Mouse (Mus musculus): ENCODE results near the gene Tmco3. TPM values are rescaled to one million over a fixed set of nuclear protein-coding genes. Genes with fewer than 3 reads are reported as not detected.

Tmco3 gene
- total and polyA plus RNA-seq, 3 experiments, result 11.8 to 20.3 TPM; not detected in 1

DNA sequence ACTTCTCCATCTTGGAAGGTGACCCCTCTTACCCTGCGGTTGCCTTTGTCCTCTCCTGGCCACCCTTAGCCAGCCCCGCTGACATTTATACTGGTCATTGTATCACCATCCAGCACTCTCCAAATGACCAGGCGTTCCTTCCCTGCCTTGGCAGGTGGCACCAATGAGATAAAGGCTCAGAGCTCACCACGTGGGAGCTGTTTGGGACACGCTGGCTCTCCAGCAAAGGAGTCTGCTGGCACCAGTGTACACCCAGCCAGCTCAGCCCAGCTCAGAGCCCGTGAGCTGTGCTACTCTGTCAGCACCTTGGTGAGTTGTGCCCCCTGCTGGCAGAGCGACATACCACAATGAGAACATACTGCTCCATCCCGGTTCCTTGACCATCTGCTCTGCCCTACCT is 34.0 kb upstream of the Tmco3 start, which contains the start of gene Adprhl1:
Gene Adprhl1 (minus strand): TSS at position 144 of the 400 bp plus-strand sequence.
- Histone ChIP-seq H3K36me3 (ENCODE audit: control insufficient read depth in 1 of 2, insufficient read depth in 2 of 2, low read length in 2 of 2) (no peaks in the 10 kb centered on the region), H3K4me3 (ENCODE audit: control insufficient read depth in 1 of 2, insufficient read depth in 1 of 2, low read depth in 2 of 2, low read length in 2 of 2) (no peak within 1 kb of the TSS), H3K27ac (ENCODE audit: control insufficient read depth, low read depth, low read length) (no peak within 1 kb of the TSS), H3K79me2 (ENCODE audit: control insufficient read depth, insufficient read depth, low read length, poor library complexity) (no peaks in the 10 kb centered on the region), H3K9me3 (replicated peaks; ENCODE audit: insufficient read depth, low read length) (no peaks in the 10 kb centered on the region), H3K27me3 (ENCODE audit: control insufficient read depth in 1 of 2, insufficient read depth in 2 of 2, low read length in 2 of 2) (no peaks in the 10 kb centered on the region), H3K9ac (ENCODE audit: control insufficient read depth, low read depth, low read length, poor library complexity, severe bottlenecking) (no peak within 1 kb of the TSS), H3K4me1 (ENCODE audit: control insufficient read depth in 1 of 2, insufficient read depth in 2 of 2, low read length in 2 of 2) (no peaks in the 10 kb centered on the region)
- no peak for TF ChIP-seq EP300 (IDR thresholded peaks at IDR 0.05; ENCODE audit: low read depth in 1 of 2, low read length in 2 of 2)
- no peak for TF ChIP-seq MEF2A (IDR thresholded peaks at IDR 0.05; ENCODE audit: extremely low read depth, insufficient replicate concordance, low read depth, low read length, poor library complexity, severe bottlenecking)
- no peak for TF ChIP-seq MAZ (IDR thresholded peaks at IDR 0.05; ENCODE audit: low read depth, low read length)
- TF ChIP-seq ELF1 (IDR thresholded peaks at IDR 0.05; ENCODE audit: low read depth, low read length), result no peak
- TF ChIP-seq BHLHE40 (IDR thresholded peaks at IDR 0.05; ENCODE audit: borderline replicate concordance, low read depth, low read length), result no peak
- TF ChIP-seq RCOR1 (IDR thresholded peaks at IDR 0.05; ENCODE audit: low read depth, low read length), result no peak
- no peak for TF ChIP-seq GABPA (IDR thresholded peaks at IDR 0.05; ENCODE audit: low read depth, low read length)
- TF ChIP-seq NRF1 (IDR thresholded peaks at IDR 0.05; ENCODE audit: insufficient read depth, low read depth, low read length, poor library complexity, severe bottlenecking), result no peak
- no peak for TF ChIP-seq POLR2AphosphoS2 (IDR thresholded peaks at IDR 0.05; ENCODE audit: low read length)
- peak; percentile 74 for TF ChIP-seq ZC3H11A (IDR thresholded peaks at IDR 0.05; ENCODE audit: low read depth, low read length)
- TF ChIP-seq SMC3 (IDR thresholded peaks at IDR 0.05; ENCODE audit: low read depth, low read length), result peak; percentile 83
- TF ChIP-seq ZNF384 (IDR thresholded peaks at IDR 0.05; ENCODE audit: low read depth, low read length), result no peak
- TF ChIP-seq MYC (IDR thresholded peaks at IDR 0.05; ENCODE audit: low read depth, low read length), result no peak
- no peak for TF ChIP-seq POLR2A (IDR thresholded peaks at IDR 0.05; ENCODE audit: control insufficient read depth in 1 of 2, insufficient read depth in 1 of 2, low read depth in 1 of 2, low read length in 2 of 2, poor library complexity in 1 of 2)
- TF ChIP-seq NELFE (IDR thresholded peaks at IDR 0.05; ENCODE audit: low read depth, low read length), result no peak
- no peak for TF ChIP-seq TAL1 (IDR thresholded peaks at IDR 0.05; ENCODE audit: low read length)
- no peak for TF ChIP-seq UBTF (IDR thresholded peaks at IDR 0.05; ENCODE audit: borderline replicate concordance, insufficient read depth, low read depth, low read length)
- no peak for TF ChIP-seq TBP (IDR thresholded peaks at IDR 0.05; ENCODE audit: low read depth, low read length)
- no peak for TF ChIP-seq USF2 (IDR thresholded peaks at IDR 0.05; ENCODE audit: borderline replicate concordance in 1 of 2, insufficient read depth in 1 of 2, low read depth in 1 of 2, low read length in 2 of 2)
- TF ChIP-seq MYB (IDR thresholded peaks at IDR 0.05; ENCODE audit: low read depth, low read length), result no peak
- TF ChIP-seq ZKSCAN1 (IDR thresholded peaks at IDR 0.05; ENCODE audit: low read depth, low read length), result no peak
- no peak for TF ChIP-seq CHD1 (IDR thresholded peaks at IDR 0.05; ENCODE audit: low read depth, low read length)
- no peak for TF ChIP-seq MAFK (IDR thresholded peaks at IDR 0.05; ENCODE audit: borderline replicate concordance, low read depth, low read length)
- no peak for TF ChIP-seq POLR2AphosphoS5 (IDR thresholded peaks at IDR 0.05; ENCODE audit: borderline replicate concordance, low read depth, low read length)
- TF ChIP-seq JUND (IDR thresholded peaks at IDR 0.05; ENCODE audit: low read depth, low read length), result no peak
- peak; percentile 89 for TF ChIP-seq RAD21 (IDR thresholded peaks at IDR 0.05; ENCODE audit: low read depth, low read length)
- peak; percentile 91 to 97 (median 97) for TF ChIP-seq CTCF (IDR thresholded peaks at IDR 0.05 in 2 of 3, conservative IDR thresholded peaks at IDR 0.05 in 1 of 3; ENCODE audit: control insufficient read depth in 1 of 3, insufficient read depth in 1 of 3, low read depth in 2 of 3, low read length in 3 of 3, poor library complexity in 1 of 3, severe bottlenecking in 1 of 3)
- no peak for TF ChIP-seq GATA1 (IDR thresholded peaks at IDR 0.05; ENCODE audit: low read depth, low read length)
- DNase-seq (ENCODE audit: low read depth, low spot score), result peak; percentile 76
